Mouse (Mus musculus) T-helper 17 cell (primary cell): ENCODE results near the gene Dnmt3c.
"Not testable (repeated sequence)": the region's sequence is repeated elsewhere in the genome, so short reads cannot be mapped to it uniquely, and the experiment has no call there.

Experiments used
- in situ Hi-C, 2 experiments: fragments of 300-600 bp; cut with MboI, MseI; formaldehyde crosslinking; loops; 1 replicate in 1 of 2; 2 replicates in 1 of 2; pipeline ENCODE4 v1.15.1; 2025; ENCODE audit warnings: high pct_unique_total_duplicates in 2 of 2

The Dnmt3c gene

GRCm38 (mm10) chr2:153696352-153696751 lies at the start of gene Dnmt3c:
Gene Dnmt3c, plus strand, starts transcription at chr2:153696652.
- in situ Hi-C loops, result loop anchor here (5.0 to 10.0 kb wide), 2 partner anchors 91 to 228 kb away; no protein-coding TSS in a partner anchor

- in situ Hi-C loops, result no loop called here
Measured at GRCm38 (mm10) chr2:153648773-153649297, 47.6 kb upstream of the Dnmt3c start.

GRCm38 (mm10) chr2:153649298-153650013 lies 47.0 kb upstream of the Dnmt3c start, which contains the start of gene Dnmt3b:
Gene Dnmt3b, plus strand, starts transcription at chr2:153649450.
- in situ Hi-C loops, result no loop called here

- in situ Hi-C loops, result no loop called here
Measured at GRCm38 (mm10) chr2:153650014-153650687, 46.3 kb upstream of the Dnmt3c start.

GRCm38 (mm10) chr2:153651681-153652080 lies 44.8 kb upstream of the Dnmt3c start:
- in situ Hi-C loops, result no loop called here

GRCm38 (mm10) chr2:153657659-153658058 lies 38.8 kb upstream of the Dnmt3c start:
- in situ Hi-C loops, result loop anchor here in 1 of 2 experiments (5.0 kb wide), 1 partner anchor 35 kb away; no protein-coding TSS in a partner anchor

- in situ Hi-C loops, result no loop called here
Measured at GRCm38 (mm10) chr2:153660616-153661015, 35.8 kb upstream of the Dnmt3c start.

GRCm38 (mm10) chr2:153665401-153665800 lies 31.1 kb upstream of the Dnmt3c start:
- in situ Hi-C loops, result no loop called here

GRCm38 (mm10) chr2:153668754-153669376 lies 27.6 kb upstream of the Dnmt3c start:
- in situ Hi-C loops, result no loop called here

GRCm38 (mm10) chr2:153670111-153670510 lies 26.3 kb upstream of the Dnmt3c start:
- in situ Hi-C loops, result no loop called here

- in situ Hi-C loops, result no loop called here
Measured at GRCm38 (mm10) chr2:153672619-153673018, 23.8 kb upstream of the Dnmt3c start.

GRCm38 (mm10) chr2:153675364-153675763 lies 21.1 kb upstream of the Dnmt3c start:
- in situ Hi-C loops, result not testable (repeated sequence)

- in situ Hi-C loops, result no loop called here
Measured at GRCm38 (mm10) chr2:153676944-153677343, 19.5 kb upstream of the Dnmt3c start.

GRCm38 (mm10) chr2:153677550-153677949 lies 18.9 kb upstream of the Dnmt3c start:
- in situ Hi-C loops, result no loop called here

GRCm38 (mm10) chr2:153679959-153680358 lies 16.5 kb upstream of the Dnmt3c start:
- in situ Hi-C loops, result loop anchor here in 1 of 2 experiments (5.0 kb wide), 1 partner anchor 47 kb away; no protein-coding TSS in a partner anchor

GRCm38 (mm10) chr2:153693413-153693812 lies 3.0 kb upstream of the Dnmt3c start:
- in situ Hi-C loops, result loop anchor here (5.0 to 10.0 kb wide), 2 partner anchors 36 to 231 kb away; no protein-coding TSS in a partner anchor

- in situ Hi-C loops, result loop anchor here (5.0 to 10.0 kb wide), 3 partner anchors 37 to 230 kb away; no protein-coding TSS in a partner anchor
Measured at GRCm38 (mm10) chr2:153694462-153695085, 1.9 kb upstream of the Dnmt3c start.

- in situ Hi-C loops, result loop anchor here in 1 of 2 experiments (10.0 kb wide), 1 partner anchor 151 kb away; no protein-coding TSS in a partner anchor
Measured at GRCm38 (mm10) chr2:153703389-153703788, 6.9 kb downstream of the Dnmt3c start.

GRCm38 (mm10) chr2:153710701-153711330 lies 14.4 kb downstream of the Dnmt3c start:
- in situ Hi-C loops, result no loop called here

- in situ Hi-C loops, result no loop called here
Measured at GRCm38 (mm10) chr2:153712646-153713091, 16.2 kb downstream of the Dnmt3c start.

- in situ Hi-C loops, result no loop called here
Measured at GRCm38 (mm10) chr2:153713227-153713626, 16.8 kb downstream of the Dnmt3c start.
